Mouse (Mus musculus): ENCODE results near the gene Phf21b.

DNA sequence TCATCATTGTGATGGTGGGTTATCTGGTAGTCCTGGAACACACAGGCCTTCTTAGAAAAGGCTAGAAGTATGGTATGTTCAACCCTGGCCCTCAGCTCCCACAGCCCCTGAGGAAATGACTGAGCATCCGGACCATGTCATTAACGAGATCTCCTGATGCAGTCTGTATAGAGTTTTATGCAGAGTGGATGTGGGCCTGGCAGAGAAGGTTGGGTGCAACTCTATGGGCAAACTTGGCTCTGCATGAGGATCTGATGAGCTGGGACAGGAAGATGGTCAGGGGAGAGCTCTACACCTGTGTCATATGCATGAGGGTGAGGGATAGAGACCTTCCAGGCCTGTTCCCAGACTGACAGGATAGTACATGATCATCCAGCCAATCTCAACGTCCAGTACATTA is 16.0 kb upstream of the Phf21b start:
- TF ChIP-seq CTCF (conservative IDR thresholded peaks at IDR 0.05; ENCODE audit: insufficient read depth, insufficient read length, low read depth, low read length) = no peak
- TF ChIP-seq POLR2A (IDR thresholded peaks at IDR 0.05; ENCODE audit: low read depth, low read length) = no peak

Data from kidney, adult 2 months (tissue).